Comparison of ENCODE assay signal across 8 mouse cellular contexts in the genomic region with DNA sequence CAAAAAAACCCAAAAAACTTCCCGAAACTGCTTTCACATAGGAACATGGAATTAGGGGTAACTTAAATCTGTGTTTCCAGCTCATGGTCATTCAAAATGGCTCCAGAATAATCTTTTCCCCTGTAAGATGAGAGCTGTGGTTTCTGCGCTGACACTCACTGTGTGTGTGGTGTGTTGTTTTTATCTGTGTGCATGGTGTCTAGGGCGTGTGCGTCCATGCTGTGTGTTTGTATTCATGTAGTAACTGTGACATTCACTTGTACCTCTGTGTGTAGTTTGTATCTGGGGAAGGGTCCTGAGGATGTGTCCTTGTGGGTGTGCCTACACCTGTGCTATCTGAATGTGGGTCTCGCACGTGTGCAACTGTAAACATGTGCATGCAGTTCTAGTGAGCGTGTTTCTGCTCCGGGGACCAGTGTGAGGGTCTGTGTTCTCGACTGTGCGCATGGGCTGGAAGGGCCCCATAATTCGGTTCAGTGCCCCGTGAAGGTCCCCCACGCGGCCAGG. TPM values are rescaled to one million over a fixed set of nuclear protein-coding genes. Genes with fewer than 3 reads are reported as not detected.
DNase-seq lines count a peak whose midpoint lies in the region; ATAC-seq and TF ChIP-seq lines count a peak whose summit lies in the region.

No protein-coding gene starts in this region.

- 39% methylated on average over 12 of the region's 14 CpGs for WGBS in lung, postnatal 0 days
- 34% methylated on average over 14 of the region's 14 CpGs for WGBS in limb, embryonic 12.5 days
- 29% methylated on average over 14 of the region's 14 CpGs for WGBS in stomach, embryonic 15.5 days

- peak overlapping the region; percentile 71 for H3K4me3 ChIP-seq in lung, postnatal 0 days (ENCODE audit: low read depth, low read length)
- H3K4me3 ChIP-seq in limb, embryonic 12.5 days (replicated peaks), result peak overlapping the region; percentile 67
- peak overlapping the region; percentile 65 for H3K4me3 ChIP-seq in stomach, embryonic 15.5 days (replicated peaks)

- peak overlapping the region; percentile 91 for H3K4me2 ChIP-seq in lung, postnatal 0 days (replicated peaks; ENCODE audit: low read depth, low read length)
- H3K4me2 ChIP-seq in limb, embryonic 12.5 days, result peak overlapping the region; percentile 94
- peak overlapping the region; percentile 90 for H3K4me2 ChIP-seq in stomach, embryonic 15.5 days

- no peak overlapping the region for H3K27ac ChIP-seq in lung, postnatal 0 days (ENCODE audit: low read length)
- H3K27ac ChIP-seq in limb, embryonic 12.5 days, result no peak overlapping the region
- no peak overlapping the region for H3K27ac ChIP-seq in stomach, embryonic 15.5 days

- 0 out of 2 replicates have a peak overlapping the region, but pooled peaks have one; percentile 41 for H3K9ac ChIP-seq in lung, postnatal 0 days (replicated peaks; ENCODE audit: low read depth)
- peak overlapping the region; percentile 58 for H3K9ac ChIP-seq in limb, embryonic 12.5 days (replicated peaks)
- peak overlapping the region; percentile 70; the same call in 1 of the 2 replicates for H3K9ac ChIP-seq in stomach, embryonic 15.5 days

- ATAC-seq in cerebellum, adult (ENCODE audit: insufficient number of reproducible peaks, low FRiP score, low TSS enrichment), result peak; percentile 23; the same call in 1 of the 2 replicates
- no peak for ATAC-seq in lung, postnatal 0 days
- ATAC-seq in limb, embryonic 12.5 days (ENCODE audit: insufficient number of reproducible peaks, insufficient read depth, low FRiP score, low TSS enrichment, low read depth), result peak; percentile 45; the same call in 1 of the 2 replicates
- peak; percentile 18; the same call in 1 of the 2 replicates for ATAC-seq in stomach, embryonic 15.5 days (ENCODE audit: insufficient read depth, low FRiP score, low read depth)

- H3K36me3 ChIP-seq in lung, postnatal 0 days (ENCODE audit: insufficient read depth, low read length), result no peaks in the 10 kb centered on the region
- H3K36me3 ChIP-seq in limb, embryonic 12.5 days, result no peaks in the 10 kb centered on the region
- H3K36me3 ChIP-seq in stomach, embryonic 15.5 days, result 0 out of 2 replicates have a peak, but pooled peaks cover 4% of the 10 kb centered on the region

- peaks cover 6% of the 10 kb centered on the region; the same call in 1 of the 2 replicates for H3K4me1 ChIP-seq in lung, postnatal 0 days (ENCODE audit: insufficient read depth, low read depth, low read length)
- peaks cover 8% of the 10 kb centered on the region; the same call in 1 of the 2 replicates for H3K4me1 ChIP-seq in limb, embryonic 12.5 days (replicated peaks)
- peaks cover 14% of the 10 kb centered on the region; the same call in 1 of the 2 replicates for H3K4me1 ChIP-seq in stomach, embryonic 15.5 days

- H3K9me3 ChIP-seq in lung, postnatal 0 days (ENCODE audit: low read length), result no peaks in the 10 kb centered on the region
- no peaks in the 10 kb centered on the region for H3K9me3 ChIP-seq in limb, embryonic 12.5 days
- H3K9me3 ChIP-seq in stomach, embryonic 15.5 days, result no peaks in the 10 kb centered on the region

- DNase-seq in cerebellum, adult 11 months, result no peak
- DNase-seq in lung, postnatal 0 days (ENCODE audit: low spot score), result no peak
- DNase-seq in lung, postnatal 36 days, result no peak
- DNase-seq in cerebellum, adult 18-20 months, result no peak
- DNase-seq in layer of hippocampus, adult 9-10 months (ENCODE audit: low spot score), result no peak

- TF ChIP-seq CTCF in lung, postnatal 0 days (IDR thresholded peaks at IDR 0.05), result no peak

- H3K27me3 ChIP-seq in lung, postnatal 0 days (replicated peaks; ENCODE audit: insufficient read depth, low read length), result no peaks in the 10 kb centered on the region
- peaks cover 57% of the 10 kb centered on the region for H3K27me3 ChIP-seq in limb, embryonic 12.5 days
- H3K27me3 ChIP-seq in stomach, embryonic 15.5 days (replicated peaks), result no peaks in the 10 kb centered on the region

- TF ChIP-seq EP300 in lung, postnatal 0 days (IDR thresholded peaks at IDR 0.05), result no peak

RNA-seq across cellular contexts. Expression of a gene that starts 0.4 kb away (rescaled TPM):
- 123 and 131 TPM in 2 replicates for polyA plus RNA-seq in lung, postnatal 0 days (2015; fragmentation: Nextera tagmentation; extraction: Ambion mirVana)
- 8.0 and 9.4 TPM in 2 replicates for polyA plus RNA-seq in limb, embryonic 12.5 days (2016; fragmentation: Nextera tagmentation; extraction: Ambion mirVana)
- 109 and 123 TPM in 2 replicates for polyA plus RNA-seq in stomach, embryonic 15.5 days (2015; fragmentation: Nextera tagmentation; extraction: Ambion mirVana)

Comparison
In these comparisons a context has a peak if more than half of its experiments do, and no peak if none do; other contexts are left out.
1. RNA of a gene that starts 0.4 kb away (polyA plus RNA-seq): 123 to 131 TPM in lung, postnatal 0 days and 109 to 123 TPM in stomach, embryonic 15.5 days; 8.0 to 9.4 TPM in limb, embryonic 12.5 days; every median in the first group is over 10 times any median in the second.
2. Peak in every context shown above with its lines, with median percentiles within 50 percentile points of each other: H3K4me2 ChIP-seq, H3K4me3 ChIP-seq and H3K9ac ChIP-seq.